Mouse (Mus musculus): Measurements from ENCODE around the gene Ercc8. TPM values are rescaled to one million over a fixed set of nuclear protein-coding genes. Genes with fewer than 3 reads are reported as not detected.

Gene Ercc8
- polyA plus RNA-seq, 1 experiment from 2014 or later = 11.8 TPM

- H3K9ac ChIP-seq (ENCODE audit: low read length) = no peak overlapping the region
- H3K4me2 ChIP-seq (ENCODE audit: low read length) = no peak overlapping the region
- no peaks in the 10 kb centered on the region for H3K9me3 ChIP-seq (ENCODE audit: control insufficient read depth, low read length)
- WGBS = 67% methylated on average over 5 of the region's 5 CpGs
- no peak overlapping the region for H3K4me3 ChIP-seq (ENCODE audit: control insufficient read depth in 1 of 2, insufficient read depth in 1 of 2, low read depth in 1 of 2, low read length in 2 of 2)
- peaks cover 0 to 2% of the 10 kb centered on the region in 2 experiments; a peak in 1 of 4 replicates for H3K4me1 ChIP-seq (ENCODE audit: control insufficient read depth in 2 of 2, insufficient read depth in 2 of 2, low read length in 2 of 2)
- no peak for ATAC-seq (ENCODE audit: insufficient number of reproducible peaks, insufficient read depth, low FRiP score, low read depth)
- no peak overlapping the region for H3K27ac ChIP-seq (replicated peaks in 1 of 2; ENCODE audit: control insufficient read depth in 1 of 2, insufficient read depth in 1 of 2, low read depth in 2 of 2, low read length in 2 of 2)
- peaks cover 14% of the 10 kb centered on the region for H3K27me3 ChIP-seq (ENCODE audit: control insufficient read depth, insufficient read depth, low read length)
- H3K36me3 ChIP-seq (ENCODE audit: control insufficient read depth, insufficient read depth, low read length) = no peaks in the 10 kb centered on the region
Observed at GRCm38 (mm10) chr13:108208090-108208489, 49.6 kb downstream of the Ercc8 start.

- peaks cover 4 to 5% of the 10 kb centered on the region in 2 experiments; a peak in 2 of 4 replicates for H3K4me1 ChIP-seq (ENCODE audit: control insufficient read depth in 2 of 2, insufficient read depth in 2 of 2, low read length in 2 of 2)
- no peaks in the 10 kb centered on the region for H3K36me3 ChIP-seq (ENCODE audit: control insufficient read depth, insufficient read depth, low read length)
- H3K27me3 ChIP-seq (ENCODE audit: control insufficient read depth, insufficient read depth, low read length) = peaks cover 30% of the 10 kb centered on the region
- H3K4me2 ChIP-seq (ENCODE audit: low read length) = no peak overlapping the region
- H3K4me3 ChIP-seq (ENCODE audit: control insufficient read depth in 1 of 2, insufficient read depth in 1 of 2, low read depth in 1 of 2, low read length in 2 of 2) = no peak overlapping the region
- no peak for ATAC-seq (ENCODE audit: insufficient number of reproducible peaks, insufficient read depth, low FRiP score, low read depth)
- H3K9me3 ChIP-seq (ENCODE audit: control insufficient read depth, low read length) = no peaks in the 10 kb centered on the region
- no peak overlapping the region for H3K27ac ChIP-seq (replicated peaks in 1 of 2; ENCODE audit: control insufficient read depth in 1 of 2, insufficient read depth in 1 of 2, low read depth in 2 of 2, low read length in 2 of 2)
- 88% methylated on average over 8 of the region's 8 CpGs for WGBS
- H3K9ac ChIP-seq (ENCODE audit: low read length) = no peak overlapping the region
Observed at GRCm38 (mm10) chr13:108210960-108211359, 52.4 kb downstream of the Ercc8 start.

GRCm38 (mm10) chr13:108212397-108213018, 54.0 kb downstream of the Ercc8 start:
- ATAC-seq (ENCODE audit: insufficient number of reproducible peaks, insufficient read depth, low FRiP score, low read depth) = no peak
- H3K4me1 ChIP-seq (ENCODE audit: control insufficient read depth in 2 of 2, insufficient read depth in 2 of 2, low read length in 2 of 2) = peaks cover 2 to 5% of the 10 kb centered on the region in 2 experiments; a peak in 2 of 4 replicates
- no peaks in the 10 kb centered on the region for H3K36me3 ChIP-seq (ENCODE audit: control insufficient read depth, insufficient read depth, low read length)
- H3K9ac ChIP-seq (ENCODE audit: low read length) = no peak overlapping the region
- no peak overlapping the region for H3K4me3 ChIP-seq (ENCODE audit: control insufficient read depth in 1 of 2, insufficient read depth in 1 of 2, low read depth in 1 of 2, low read length in 2 of 2)
- whole genome bisulfite sequencing = 46% methylated on average over 5 of the region's 5 CpGs
- peaks cover 44% of the 10 kb centered on the region for H3K27me3 ChIP-seq (ENCODE audit: control insufficient read depth, insufficient read depth, low read length)
- no peak overlapping the region for H3K4me2 ChIP-seq (ENCODE audit: low read length)
- H3K9me3 ChIP-seq (ENCODE audit: control insufficient read depth, low read length) = no peaks in the 10 kb centered on the region
- no peak overlapping the region for H3K27ac ChIP-seq (replicated peaks in 1 of 2; ENCODE audit: control insufficient read depth in 1 of 2, insufficient read depth in 1 of 2, low read depth in 2 of 2, low read length in 2 of 2)

- Histone ChIP-seq H3K9me3 (ENCODE audit: control insufficient read depth, low read length) (no peaks in the 10 kb centered on the region), H3K4me3 (ENCODE audit: control insufficient read depth in 1 of 2, insufficient read depth in 1 of 2, low read depth in 1 of 2, low read length in 2 of 2) (peak within 1 kb of the TSS; percentile 76 to 83), H3K4me1 (ENCODE audit: control insufficient read depth in 2 of 2, insufficient read depth in 2 of 2, low read length in 2 of 2) (peaks cover 2 to 5% of the 10 kb centered on the region in 2 experiments; a peak in 2 of 4 replicates), H3K4me2 (ENCODE audit: low read length) (peak within 1 kb of the TSS; percentile 100), H3K36me3 (ENCODE audit: control insufficient read depth, insufficient read depth, low read length) (no peaks in the 10 kb centered on the region), H3K27ac (replicated peaks in 1 of 2; ENCODE audit: control insufficient read depth in 1 of 2, insufficient read depth in 1 of 2, low read depth in 2 of 2, low read length in 2 of 2) (no peak within 1 kb of the TSS), H3K9ac (ENCODE audit: low read length) (peak within 1 kb of the TSS; percentile 73), H3K27me3 (ENCODE audit: control insufficient read depth, insufficient read depth, low read length) (peaks cover 51% of the 10 kb centered on the region)
- ATAC-seq (ENCODE audit: insufficient number of reproducible peaks, insufficient read depth, low FRiP score, low read depth) = peak; percentile 84
- WGBS = under 1% methylated on average over 38 of the region's 40 CpGs
Observed at GRCm38 (mm10) chr13:108214081-108214484, 55.6 kb downstream of the Ercc8 start, which contains the start of gene Elovl7. TSS of gene Elovl7 (plus strand) at chr13:108214404.

GRCm38 (mm10) chr13:108214485-108215107, 56.1 kb downstream of the Ercc8 start:
- ATAC-seq (ENCODE audit: insufficient number of reproducible peaks, insufficient read depth, low FRiP score, low read depth) = 0 out of 2 replicates have a peak, but pooled peaks have one; percentile 14
- no peaks in the 10 kb centered on the region for H3K9me3 ChIP-seq (ENCODE audit: control insufficient read depth, low read length)
- H3K27me3 ChIP-seq (ENCODE audit: control insufficient read depth, insufficient read depth, low read length) = peaks cover 56% of the 10 kb centered on the region
- H3K27ac ChIP-seq (replicated peaks in 1 of 2; ENCODE audit: control insufficient read depth in 1 of 2, insufficient read depth in 1 of 2, low read depth in 2 of 2, low read length in 2 of 2) = no peak overlapping the region
- peak overlapping the region; percentile 100 for H3K4me2 ChIP-seq (ENCODE audit: low read length)
- H3K4me1 ChIP-seq (ENCODE audit: control insufficient read depth in 2 of 2, insufficient read depth in 2 of 2, low read length in 2 of 2) = peaks cover 2 to 5% of the 10 kb centered on the region in 2 experiments; a peak in 2 of 4 replicates
- H3K9ac ChIP-seq (ENCODE audit: low read length) = peak overlapping the region; percentile 73
- peak overlapping the region; percentile 76 to 83 for H3K4me3 ChIP-seq (ENCODE audit: control insufficient read depth in 1 of 2, insufficient read depth in 1 of 2, low read depth in 1 of 2, low read length in 2 of 2)
- H3K36me3 ChIP-seq (ENCODE audit: control insufficient read depth, insufficient read depth, low read length) = no peaks in the 10 kb centered on the region
- WGBS = under 1% methylated on average over 43 of the region's 50 CpGs

GRCm38 (mm10) chr13:108215231-108215780, 56.8 kb downstream of the Ercc8 start:
- peak overlapping the region; percentile 76 to 83 for H3K4me3 ChIP-seq (ENCODE audit: control insufficient read depth in 1 of 2, insufficient read depth in 1 of 2, low read depth in 1 of 2, low read length in 2 of 2)
- H3K4me1 ChIP-seq (ENCODE audit: control insufficient read depth in 2 of 2, insufficient read depth in 2 of 2, low read length in 2 of 2) = peaks cover 2 to 5% of the 10 kb centered on the region in 2 experiments; a peak in 2 of 4 replicates
- no peaks in the 10 kb centered on the region for H3K36me3 ChIP-seq (ENCODE audit: control insufficient read depth, insufficient read depth, low read length)
- H3K4me2 ChIP-seq (ENCODE audit: low read length) = peak overlapping the region; percentile 100
- 3% methylated on average over 12 of the region's 12 CpGs for WGBS
- no peak overlapping the region for H3K27ac ChIP-seq (replicated peaks in 1 of 2; ENCODE audit: control insufficient read depth in 1 of 2, insufficient read depth in 1 of 2, low read depth in 2 of 2, low read length in 2 of 2)
- peaks cover 61% of the 10 kb centered on the region for H3K27me3 ChIP-seq (ENCODE audit: control insufficient read depth, insufficient read depth, low read length)
- H3K9me3 ChIP-seq (ENCODE audit: control insufficient read depth, low read length) = no peaks in the 10 kb centered on the region
- no peak for ATAC-seq (ENCODE audit: insufficient number of reproducible peaks, insufficient read depth, low FRiP score, low read depth)
- peak overlapping the region; percentile 73 for H3K9ac ChIP-seq (ENCODE audit: low read length)

GRCm38 (mm10) chr13:108219773-108220172, 61.2 kb downstream of the Ercc8 start:
- Histone ChIP-seq H3K27ac (replicated peaks in 1 of 2; ENCODE audit: control insufficient read depth in 1 of 2, insufficient read depth in 1 of 2, low read depth in 2 of 2, low read length in 2 of 2) (no peak overlapping the region), H3K27me3 (ENCODE audit: control insufficient read depth, insufficient read depth, low read length) (peaks cover 44% of the 10 kb centered on the region), H3K9me3 (ENCODE audit: control insufficient read depth, low read length) (no peaks in the 10 kb centered on the region), H3K9ac (ENCODE audit: low read length) (no peak overlapping the region), H3K4me3 (ENCODE audit: control insufficient read depth in 1 of 2, insufficient read depth in 1 of 2, low read depth in 1 of 2, low read length in 2 of 2) (no peak overlapping the region), H3K36me3 (ENCODE audit: control insufficient read depth, insufficient read depth, low read length) (no peaks in the 10 kb centered on the region), H3K4me2 (ENCODE audit: low read length) (no peak overlapping the region), H3K4me1 (ENCODE audit: control insufficient read depth in 2 of 2, insufficient read depth in 2 of 2, low read length in 2 of 2) (peaks cover 2 to 5% of the 10 kb centered on the region in 2 experiments; a peak in 2 of 4 replicates)
- ATAC-seq (ENCODE audit: insufficient number of reproducible peaks, insufficient read depth, low FRiP score, low read depth) = no peak
- WGBS = 73% methylated on average over 7 of the region's 7 CpGs
